Mouse (Mus musculus) intestine, embryonic 15.5 days (tissue): ENCODE data around the gene Sbno2. TPM values are rescaled to one million over a fixed set of nuclear protein-coding genes. Genes with fewer than 3 reads are reported as not detected.
A peak's percentile ranks its signal among the peaks of the same experiment; 100 is the strongest.

Source experiments
- ATAC-seq: fragments of 200-750 bp; cut with Nextera tagmentation; 2 replicates; pipeline ENCODE4 v1.8.0; 2017; ENCODE audit warnings: moderate TSS enrichment, moderate library complexity
- H3K27ac ChIP-seq: fragments of 300-500 bp; sonication (generic); 2 replicates; pipeline ENCODE4 v1.5.1; 2015; ENCODE audit warnings: mild to moderate bottlenecking, inconsistent platforms
- H3K27me3 ChIP-seq: fragments of 300-500 bp; sonication (generic); replicated peaks from 2 replicates; pipeline ENCODE4 v1.6.1; 2015; ENCODE audit warnings: inconsistent platforms
- H3K36me3 ChIP-seq: fragments of 300-500 bp; sonication (generic); 2 replicates; pipeline ENCODE4 v1.6.1; 2015; ENCODE audit warnings: inconsistent platforms
- H3K4me1 ChIP-seq: fragments of 300-500 bp; sonication (generic); replicated peaks from 2 replicates; pipeline ENCODE4 v1.6.1; 2015; ENCODE audit warnings: inconsistent platforms
- H3K4me2 ChIP-seq: fragments of 300-500 bp; sonication (generic); replicated peaks from 2 replicates; pipeline ENCODE4 v1.6.1; 2015; ENCODE audit warnings: mild to moderate bottlenecking, inconsistent platforms
- H3K4me3 ChIP-seq: fragments of 300-500 bp; sonication (generic); replicated peaks from 2 replicates; pipeline ENCODE4 v1.5.1; 2015; ENCODE audit warnings: inconsistent platforms
- H3K9ac ChIP-seq: fragments of 300-500 bp; sonication (generic); 2 replicates; pipeline ENCODE4 v1.6.1; 2015; ENCODE audit warnings: inconsistent platforms
- H3K9me3 ChIP-seq: fragments of 300-500 bp; sonication (generic); 2 replicates; pipeline ENCODE4 v1.6.1; 2016; ENCODE audit warnings: inconsistent platforms
- WGBS: fragments of 180-500 bp; shearing (Covaris S2); methylation state at CpG from one replicate; pipeline ENCODE4 v1.1.7; 2015; 5-methylcytosine and 5-hydroxymethylcytosine counted together
- polyA plus RNA-seq: library from polyadenylated mRNA; unstranded; fragments of >200 nt; fragmentation: Nextera tagmentation; extraction: Ambion mirVana; gene quantifications from 2 replicates; pipeline ENCODE4 v1.2.1, GENCODE M21; 2015

The Sbno2 gene
- polyA plus RNA-seq: 12.8 and 14.0 TPM in 2 replicates

GRCm38 (mm10) chr10:80105460-80105859 lies at the start of gene Sbno2:
Gene Sbno2 (minus strand): TSS chr10:80105571.
- H3K9ac ChIP-seq: no peak within 1 kb of the TSS
- peak within 1 kb of the TSS; percentile 39 for H3K4me2 ChIP-seq
- peak within 1 kb of the TSS; percentile 66 for H3K27ac ChIP-seq

GRCm38 (mm10) chr10:80154384-80154783 lies 49.0 kb upstream of the Sbno2 start:
- Histone ChIP-seq H3K4me1 (peaks cover 72% of the 10 kb centered on the region), H3K27ac (0 out of 2 replicates have a peak overlapping the region, but pooled peaks have one; percentile 6), H3K4me3 (0 out of 2 replicates have a peak overlapping the region, but pooled peaks have one; percentile 90), H3K9ac (0 out of 2 replicates have a peak overlapping the region, but pooled peaks have one; percentile 95), H3K9me3 (no peaks in the 10 kb centered on the region), H3K4me2 (peak overlapping the region; percentile 92; the same call in 1 of the 2 replicates), H3K36me3 (peaks cover 46% of the 10 kb centered on the region), H3K27me3 (no peaks in the 10 kb centered on the region)
- WGBS: 86% methylated on average over 7 of the region's 7 CpGs
- ATAC-seq: no peak

More at GRCm38 (mm10) chr10:80105460-80105859, at the start of gene Sbno2:
- H3K27me3 ChIP-seq: no peaks in the 10 kb centered on the region
- 0 out of 2 replicates have a peak within 1 kb of the TSS, but pooled peaks have one; percentile 1 for H3K4me3 ChIP-seq
- H3K4me1 ChIP-seq: peaks cover 25% of the 10 kb centered on the region
- no peaks in the 10 kb centered on the region for H3K9me3 ChIP-seq
- no peak for ATAC-seq
- H3K36me3 ChIP-seq: no peaks in the 10 kb centered on the region
- WGBS: 71% methylated on average over 5 of the region's 5 CpGs

GRCm38 (mm10) chr10:80153713-80154112 lies 48.3 kb upstream of the Sbno2 start:
- ATAC-seq: no peak
- H3K9me3 ChIP-seq: no peaks in the 10 kb centered on the region
- H3K27ac ChIP-seq: peak overlapping the region; percentile 97
- H3K27me3 ChIP-seq: no peaks in the 10 kb centered on the region
- peak overlapping the region; percentile 92 for H3K4me2 ChIP-seq
- peaks cover 46% of the 10 kb centered on the region for H3K36me3 ChIP-seq
- H3K4me3 ChIP-seq: peak overlapping the region; percentile 90
- peak overlapping the region; percentile 95 for H3K9ac ChIP-seq
- 80% methylated on average over 19 of the region's 19 CpGs for WGBS
- peaks cover 65% of the 10 kb centered on the region for H3K4me1 ChIP-seq

- Histone ChIP-seq H3K4me1 (peaks cover 58% of the 10 kb centered on the region), H3K4me2 (peak overlapping the region; percentile 92), H3K4me3 (peak overlapping the region; percentile 90), H3K27me3 (no peaks in the 10 kb centered on the region), H3K9me3 (no peaks in the 10 kb centered on the region), H3K27ac (peak overlapping the region; percentile 97), H3K36me3 (peaks cover 46% of the 10 kb centered on the region), H3K9ac (peak overlapping the region; percentile 95)
- 12% methylated on average over 3 of the region's 3 CpGs for WGBS
- ATAC-seq: no peak
These were observed 47.5 kb upstream of the Sbno2 start for GRCm38 (mm10) chr10:80152873-80153260.

GRCm38 (mm10) chr10:80152071-80152872 lies 46.9 kb upstream of the Sbno2 start:
- Histone ChIP-seq H3K36me3 (peaks cover 44% of the 10 kb centered on the region), H3K4me3 (peak overlapping the region; percentile 90)
- 0% methylated on average over 15 of the region's 15 CpGs for WGBS

GRCm38 (mm10) chr10:80151211-80152034 lies 46.1 kb upstream of the Sbno2 start:
- Histone ChIP-seq H3K9ac (peak overlapping the region; percentile 95), H3K9me3 (no peaks in the 10 kb centered on the region), H3K4me3 (peak overlapping the region; percentile 90), H3K4me1 (peaks cover 59% of the 10 kb centered on the region), H3K36me3 (peaks cover 35% of the 10 kb centered on the region), H3K27me3 (no peaks in the 10 kb centered on the region), H3K4me2 (peak overlapping the region; percentile 92), H3K27ac (peak overlapping the region; percentile 97)
- no peak for ATAC-seq
- 1% methylated on average over 26 of the region's 26 CpGs for WGBS

More at GRCm38 (mm10) chr10:80152071-80152872, 46.9 kb upstream of the Sbno2 start:
- Histone ChIP-seq H3K4me1 (peaks cover 59% of the 10 kb centered on the region), H3K27me3 (no peaks in the 10 kb centered on the region), H3K9me3 (no peaks in the 10 kb centered on the region), H3K4me2 (peak overlapping the region; percentile 92), H3K9ac (peak overlapping the region; percentile 95), H3K27ac (peak overlapping the region; percentile 97)
- ATAC-seq: no peak

- WGBS: under 1% methylated on average over 50 of the region's 71 CpGs
- peak overlapping the region; percentile 92 for H3K4me2 ChIP-seq
- H3K27me3 ChIP-seq: no peaks in the 10 kb centered on the region
- no peaks in the 10 kb centered on the region for H3K9me3 ChIP-seq
- ATAC-seq: no peak
- H3K27ac ChIP-seq: peak overlapping the region; percentile 97
- H3K4me1 ChIP-seq: peaks cover 59% of the 10 kb centered on the region
- peaks cover 32% of the 10 kb centered on the region for H3K36me3 ChIP-seq
- peak overlapping the region; percentile 95 for H3K9ac ChIP-seq
- peak overlapping the region; percentile 90 for H3K4me3 ChIP-seq
These were observed 45.1 kb upstream of the Sbno2 start for GRCm38 (mm10) chr10:80150226-80151210.

- Histone ChIP-seq H3K27ac (peak overlapping the region; percentile 97), H3K9me3 (no peaks in the 10 kb centered on the region), H3K4me2 (peak overlapping the region; percentile 92), H3K4me3 (peak overlapping the region; percentile 90), H3K9ac (peak overlapping the region; percentile 95), H3K4me1 (peaks cover 57% of the 10 kb centered on the region), H3K27me3 (no peaks in the 10 kb centered on the region), H3K36me3 (peaks cover 31% of the 10 kb centered on the region)
- ATAC-seq: peak; percentile 74
- WGBS: under 1% methylated on average over 88 of the region's 88 CpGs
These were observed 44.2 kb upstream of the Sbno2 start for GRCm38 (mm10) chr10:80149291-80150225.

- WGBS: under 1% methylated on average over 57 of the region's 57 CpGs
- peak; percentile 50 for ATAC-seq
- Histone ChIP-seq H3K4me1 (peaks cover 57% of the 10 kb centered on the region), H3K4me3 (peak overlapping the region; percentile 90), H3K4me2 (peak overlapping the region; percentile 80), H3K27me3 (no peaks in the 10 kb centered on the region), H3K36me3 (peaks cover 31% of the 10 kb centered on the region), H3K27ac (peak overlapping the region; percentile 96), H3K9ac (peak overlapping the region; percentile 77), H3K9me3 (no peaks in the 10 kb centered on the region)
These were observed 43.4 kb upstream of the Sbno2 start for GRCm38 (mm10) chr10:80148610-80149290.
